Mouse (Mus musculus) cerebellum, postnatal 10 days (tissue): Measurements from ENCODE around the gene Fbxo42.

Experiments
- DNase-seq, 2 experiments: peaks; one replicate each; pipeline ENCODE4 v3.0.0; 2021; ENCODE audit warnings: mixed read lengths in 2 of 2

Fbxo42 gene

GRCm38 (mm10) chr4:141178500-141178899 lies 30.8 kb downstream of the Fbxo42 start:
- DNase-seq, result no peak

- DNase-seq, result no peak
Observed at GRCm38 (mm10) chr4:141180831-141181230, 33.1 kb downstream of the Fbxo42 start.

DNA sequence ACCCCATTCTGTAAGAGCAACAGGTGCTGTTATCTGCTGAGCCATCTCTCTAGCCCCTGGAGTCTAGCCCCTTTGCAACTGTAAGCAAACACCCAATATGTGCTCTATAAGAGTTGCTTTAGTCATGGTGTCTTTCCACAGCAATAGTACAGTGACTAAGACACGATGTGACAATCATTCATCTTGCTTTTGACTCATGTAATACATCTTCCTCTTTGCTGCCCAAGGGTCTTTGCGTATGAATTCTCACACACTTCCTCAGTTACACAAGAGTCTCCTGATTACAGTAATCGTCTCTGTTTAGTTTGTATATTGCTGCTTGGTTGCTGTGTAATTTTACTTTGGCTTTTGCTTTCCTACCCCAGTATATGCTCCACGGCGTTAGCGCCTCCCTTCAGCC lies 34.3 kb downstream of the Fbxo42 start:
- no peak for DNase-seq

DNA sequence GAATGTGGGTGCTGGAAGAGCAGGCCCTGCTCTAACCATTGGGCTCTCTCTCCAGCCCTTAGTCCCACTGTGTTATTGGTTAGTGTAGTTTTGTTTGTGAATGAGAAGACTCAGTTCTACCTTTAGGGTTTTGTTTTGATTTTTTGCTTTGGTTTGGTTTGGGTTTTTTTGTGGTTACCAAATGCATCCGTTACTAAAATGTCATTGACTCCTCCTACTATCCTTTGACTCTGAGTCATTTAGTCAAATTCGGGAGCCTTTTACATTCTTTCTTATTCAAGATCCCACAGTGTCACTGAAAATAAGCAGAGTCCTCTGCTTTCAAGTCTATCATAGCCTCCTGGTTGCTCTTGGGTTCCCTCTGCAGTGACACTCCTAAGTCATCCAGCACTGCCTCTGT lies 36.2 kb downstream of the Fbxo42 start:
- DNase-seq, result no peak

GRCm38 (mm10) chr4:141184426-141184825 lies 36.7 kb downstream of the Fbxo42 start:
- no peak for DNase-seq

- DNase-seq, result no peak
Observed at GRCm38 (mm10) chr4:141186923-141187836, 39.5 kb downstream of the Fbxo42 start.

- DNase-seq, result no peak
Observed at GRCm38 (mm10) chr4:141191294-141191693, 43.6 kb downstream of the Fbxo42 start.

GRCm38 (mm10) chr4:141194553-141194952 lies 46.8 kb downstream of the Fbxo42 start:
- DNase-seq, result no peak

DNA sequence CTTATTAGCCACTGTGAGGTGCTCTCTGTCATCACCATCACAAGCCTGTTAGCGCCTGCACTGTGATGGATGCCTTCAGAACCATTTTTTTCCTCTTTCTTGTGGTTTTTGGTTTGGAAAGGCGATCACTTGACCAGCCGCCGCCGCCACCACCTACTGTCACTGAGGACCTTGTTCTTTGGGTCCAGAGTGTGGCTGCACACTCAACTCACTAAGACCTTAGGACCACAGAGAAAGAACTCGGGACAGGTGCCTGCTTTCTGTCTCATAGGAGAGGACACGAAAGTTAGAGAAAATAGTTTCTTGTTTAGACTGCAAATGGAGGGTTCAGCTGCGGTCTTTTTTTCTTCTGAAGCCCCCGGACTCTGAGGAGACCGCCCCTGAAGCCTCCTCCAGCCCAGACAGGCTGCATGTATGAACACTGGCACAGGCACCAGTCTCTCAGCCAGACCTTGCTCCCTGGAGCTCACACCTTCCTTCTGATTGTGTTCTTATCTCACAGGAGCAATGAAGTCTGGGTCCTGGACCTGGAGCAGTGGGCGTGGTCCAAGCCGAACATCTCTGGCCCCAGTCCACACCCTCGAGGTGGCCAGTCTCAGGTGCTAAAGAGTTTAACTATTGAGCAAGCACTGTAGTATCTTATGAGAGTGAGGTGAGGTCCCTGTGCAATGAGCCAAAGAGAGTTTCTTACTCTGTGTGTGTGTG lies 49.4 kb downstream of the Fbxo42 start:
- no peak for DNase-seq

- DNase-seq, result no peak
Observed at GRCm38 (mm10) chr4:141197686-141198035, 49.9 kb downstream of the Fbxo42 start.

- no peak for DNase-seq
Observed at GRCm38 (mm10) chr4:141200906-141201305, 53.2 kb downstream of the Fbxo42 start.

DNA sequence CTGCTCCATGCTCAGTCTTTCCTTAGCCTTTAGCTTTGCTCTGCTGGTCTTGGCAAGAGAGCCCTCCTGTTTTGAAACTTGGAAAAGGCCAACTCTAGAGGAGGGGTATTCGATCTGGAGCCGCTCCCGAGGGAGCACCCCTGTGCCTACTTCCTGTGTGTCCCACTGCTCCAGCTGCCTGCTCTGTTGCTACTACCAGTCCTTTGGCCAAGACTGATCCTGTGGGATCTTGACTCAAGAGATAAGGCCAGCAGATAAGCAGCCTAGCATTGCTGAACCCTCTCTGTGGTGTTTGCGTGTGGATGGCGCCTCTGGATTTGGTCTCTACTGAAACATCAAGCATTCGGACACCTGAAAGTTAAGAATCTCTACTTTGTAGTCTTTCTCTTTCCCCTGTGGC lies 54.5 kb downstream of the Fbxo42 start:
- no peak for DNase-seq

- peak; percentile 58 to 65 for DNase-seq
Observed at GRCm38 (mm10) chr4:141204580-141205061, 56.9 kb downstream of the Fbxo42 start.

GRCm38 (mm10) chr4:141207081-141207480 lies 59.4 kb downstream of the Fbxo42 start:
- DNase-seq, result no peak

GRCm38 (mm10) chr4:141210524-141211219 lies 63.0 kb downstream of the Fbxo42 start:
- no peak for DNase-seq

DNA sequence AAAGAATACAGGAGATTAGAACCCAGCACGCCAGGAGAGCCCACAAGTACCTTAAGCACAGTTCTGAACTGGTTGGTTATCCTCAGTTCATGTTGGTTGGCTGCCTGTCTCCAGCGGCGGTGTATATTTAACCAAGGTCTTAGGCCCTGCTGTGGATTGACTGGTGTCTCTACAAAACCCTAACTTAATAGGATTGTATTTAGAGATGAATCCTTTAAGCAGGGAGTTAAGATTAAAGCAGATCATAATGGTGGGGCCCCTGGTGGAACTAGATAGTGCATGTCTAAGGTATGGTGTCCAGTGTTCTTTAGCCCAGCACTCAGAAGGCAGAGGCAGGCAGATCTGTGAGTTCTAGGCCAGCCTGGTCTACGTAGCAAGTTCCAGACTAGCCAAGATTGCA lies 63.9 kb downstream of the Fbxo42 start:
- DNase-seq, result no peak

DNA sequence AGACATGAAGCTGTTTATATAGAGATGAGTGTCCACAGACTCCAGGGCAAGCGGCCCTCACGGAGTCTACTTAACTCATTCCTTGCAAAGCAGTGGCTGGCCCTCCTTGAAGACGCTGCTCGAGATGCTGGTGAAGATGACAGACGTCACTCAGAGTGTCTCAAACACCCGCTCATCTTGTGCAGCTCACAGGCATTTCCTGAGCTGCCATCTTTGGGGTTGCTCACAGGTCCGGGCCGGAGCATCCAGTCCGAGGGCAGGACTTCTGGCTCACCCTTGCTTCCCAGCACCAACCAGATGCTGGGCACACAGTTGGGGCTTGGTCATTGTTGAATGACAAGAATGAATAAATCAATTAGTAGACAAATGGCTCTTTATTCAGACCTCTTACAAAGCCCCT lies 65.2 kb downstream of the Fbxo42 start:
- DNase-seq, result no peak

DNA sequence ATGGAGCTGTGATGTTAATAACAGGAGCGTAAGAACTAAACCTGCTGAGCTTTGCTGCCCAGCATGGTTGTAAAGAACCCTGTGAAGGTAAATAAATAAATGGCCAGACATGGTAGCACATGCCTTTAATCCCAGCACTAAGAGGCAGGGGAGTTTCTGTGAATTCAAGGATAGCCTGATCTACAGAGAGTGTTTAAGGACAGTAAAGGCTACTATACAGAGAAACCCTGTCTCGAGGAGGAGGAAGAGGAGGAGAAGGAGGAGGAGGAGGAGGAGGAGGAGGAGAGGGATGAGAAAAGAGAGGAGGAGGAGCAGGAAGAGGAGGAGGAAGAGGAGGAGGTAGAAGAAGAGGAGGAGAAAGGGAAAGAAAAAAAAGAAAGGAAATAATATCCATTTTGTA lies 65.6 kb downstream of the Fbxo42 start:
- no peak for DNase-seq

DNA sequence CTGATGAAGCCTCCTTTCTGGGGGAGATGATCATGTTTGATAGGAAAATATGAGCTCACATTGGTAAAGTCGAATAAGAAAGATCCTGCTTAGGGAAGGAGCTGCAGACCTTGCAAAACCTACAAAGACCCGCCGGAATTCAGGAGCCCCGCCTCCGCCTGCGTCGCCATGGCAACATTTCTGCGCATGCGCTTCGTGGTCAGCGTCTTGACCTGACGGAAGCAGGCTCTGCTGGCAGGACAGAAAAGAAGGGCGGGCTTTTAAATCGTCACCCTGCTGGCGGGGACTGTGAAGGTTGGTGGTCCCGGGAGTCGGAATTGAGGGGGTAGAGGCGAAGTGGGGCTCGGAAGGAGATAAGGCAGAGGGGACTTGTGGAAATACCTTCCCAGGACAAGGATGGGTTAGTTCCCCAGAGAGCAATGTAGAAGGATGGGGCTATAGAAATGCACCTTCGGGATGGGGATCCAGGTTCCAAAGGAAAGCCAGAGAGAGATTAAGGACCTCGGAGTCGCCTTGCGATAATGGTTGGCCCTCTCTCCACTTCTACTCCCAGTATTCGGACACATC lies 66.1 kb downstream of the Fbxo42 start, which contains the start of gene Rsg1:
Rsg1 (plus strand) TSS at position 187 of the 567 bp plus-strand sequence.
- DNase-seq, result peak; percentile 98

GRCm38 (mm10) chr4:141214337-141214851 lies 66.7 kb downstream of the Fbxo42 start:
- DNase-seq, result peak; percentile 69 to 70

DNA sequence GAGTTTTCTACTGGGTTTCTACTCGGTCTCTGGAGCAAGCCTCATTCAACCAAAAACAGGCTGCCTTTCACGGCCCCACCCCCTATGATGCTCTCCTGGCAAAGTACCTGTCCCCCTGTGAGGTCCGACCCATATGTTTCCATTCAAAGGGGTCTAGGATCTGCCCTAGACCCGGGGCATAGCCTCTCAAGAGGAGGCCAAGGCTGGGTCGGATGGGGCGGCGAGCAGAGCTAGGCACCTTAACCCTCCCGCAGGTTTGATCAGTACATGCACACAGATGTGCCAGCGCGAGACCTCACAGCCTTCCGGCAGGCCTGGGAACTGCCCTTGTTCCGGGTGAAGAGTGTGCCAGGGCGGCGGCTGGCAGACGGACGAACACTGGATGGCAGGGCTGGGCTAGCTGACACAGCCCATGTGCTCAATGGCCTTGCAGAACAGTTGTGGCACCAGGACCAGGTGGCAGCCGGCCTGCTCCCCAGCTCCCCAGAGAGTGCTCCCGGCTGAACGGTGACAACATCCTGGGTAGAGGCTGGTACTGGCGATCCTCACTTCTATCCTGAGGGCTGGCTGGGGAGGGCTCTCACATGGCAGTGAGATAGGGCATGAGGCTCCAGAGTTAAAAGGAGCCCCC lies 72.0 kb downstream of the Fbxo42 start:
- DNase-seq, result peak; percentile 80 to 87

- DNase-seq, result no peak
Observed at GRCm38 (mm10) chr4:141221848-141222247, 74.1 kb downstream of the Fbxo42 start.
